Mouse (Mus musculus) forebrain, embryonic 15.5 days (tissue): ENCODE results near the gene Vps35l. TPM values are rescaled to one million over a fixed set of nuclear protein-coding genes. Genes with fewer than 3 reads are reported as not detected.

Experiments
- ATAC-seq: fragments of 200-750 bp; cut with Nextera tagmentation; replicated peaks from 2 replicates; pipeline ENCODE4 v1.8.0; 2017; ENCODE audit warnings: mild to moderate bottlenecking, moderate TSS enrichment, moderate library complexity
- H3K27ac ChIP-seq: fragments of 300-500 bp; sonication (generic); replicated peaks from 2 replicates; pipeline ENCODE4 v1.5.1; 2015; ENCODE audit warnings: mild to moderate bottlenecking, inconsistent platforms
- H3K27me3 ChIP-seq: fragments of 300-500 bp; sonication (generic); 2 replicates; pipeline ENCODE4 v1.6.1; 2015; ENCODE audit warnings: inconsistent platforms
- H3K36me3 ChIP-seq: fragments of 300-500 bp; sonication (generic); 2 replicates; pipeline ENCODE4 v1.6.1; 2015; ENCODE audit warnings: mild to moderate bottlenecking, inconsistent platforms
- H3K4me1 ChIP-seq: fragments of 300-500 bp; sonication (generic); 2 replicates; pipeline ENCODE4 v1.6.1; 2015; ENCODE audit warnings: inconsistent platforms
- H3K4me2 ChIP-seq: fragments of 300-500 bp; sonication (generic); replicated peaks from 2 replicates; pipeline ENCODE4 v1.6.1; 2015; ENCODE audit warnings: mild to moderate bottlenecking, inconsistent platforms
- H3K4me3 ChIP-seq: fragments of 300-500 bp; sonication (generic); 2 replicates; pipeline ENCODE4 v1.5.1; 2015; ENCODE audit warnings: mild to moderate bottlenecking, inconsistent platforms
- H3K9ac ChIP-seq: fragments of 300-500 bp; sonication (generic); replicated peaks from 2 replicates; pipeline ENCODE4 v1.6.1; 2015; ENCODE audit warnings: mild to moderate bottlenecking, inconsistent platforms
- H3K9me3 ChIP-seq: fragments of 300-500 bp; sonication (generic); 2 replicates; pipeline ENCODE4 v1.6.1; 2016; ENCODE audit warnings: inconsistent platforms
- WGBS: fragments of 180-500 bp; shearing (Covaris S2); methylation state at CpG from one replicate; pipeline ENCODE4 v1.1.7; 2015; ENCODE audit warnings: mixed read lengths; 5-methylcytosine and 5-hydroxymethylcytosine counted together
- polyA plus RNA-seq: library from polyadenylated mRNA; unstranded; fragments of >200 nt; fragmentation: Nextera tagmentation; extraction: Ambion mirVana; gene quantifications from 2 replicates; pipeline ENCODE4 v1.2.1, GENCODE M21; 2015

Vps35l gene
- polyA plus RNA-seq, 1 experiment from 2014 or later = 105 TPM

DNA sequence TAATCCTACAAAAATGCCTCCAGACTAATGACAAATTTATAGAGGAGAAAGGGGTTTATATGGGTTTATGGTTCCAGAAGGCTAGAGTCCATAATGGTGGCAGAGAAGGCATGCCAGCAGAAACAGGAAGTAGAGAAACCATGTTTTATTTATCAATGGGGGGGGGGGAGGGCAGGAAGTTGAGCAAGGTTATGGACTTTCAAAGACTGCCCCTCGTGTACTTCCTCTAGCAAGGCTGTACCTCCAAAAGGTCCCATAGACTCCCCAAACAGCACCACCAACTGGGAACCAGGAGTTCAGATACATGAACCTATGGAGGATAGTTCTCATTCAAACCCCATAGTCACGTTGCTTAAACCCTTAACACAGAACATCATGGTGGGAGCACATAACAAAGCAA is 125.3 kb downstream of the Vps35l start:
- H3K4me1 ChIP-seq = no peaks in the 10 kb centered on the region
- H3K27me3 ChIP-seq = no peaks in the 10 kb centered on the region
- H3K9me3 ChIP-seq = no peaks in the 10 kb centered on the region
- H3K9ac ChIP-seq = no peak overlapping the region
- WGBS = 74% methylated on average over 2 of the region's 2 CpGs
- H3K36me3 ChIP-seq = no peaks in the 10 kb centered on the region
- no peak for ATAC-seq
- H3K27ac ChIP-seq = no peak overlapping the region
- H3K4me2 ChIP-seq = no peak overlapping the region
- H3K4me3 ChIP-seq = no peak overlapping the region

- Histone ChIP-seq H3K4me1 (no peaks in the 10 kb centered on the region), H3K4me3 (no peak overlapping the region), H3K27me3 (no peaks in the 10 kb centered on the region), H3K4me2 (no peak overlapping the region), H3K9ac (no peak overlapping the region), H3K9me3 (no peaks in the 10 kb centered on the region), H3K27ac (no peak overlapping the region), H3K36me3 (no peaks in the 10 kb centered on the region)
- WGBS = 86% methylated on average over 3 of the region's 3 CpGs
- no peak for ATAC-seq
These were observed 139.5 kb downstream of the Vps35l start for GRCm38 (mm10) chr7:118879466-118880029.

- no peaks in the 10 kb centered on the region for H3K27me3 ChIP-seq
- no peaks in the 10 kb centered on the region for H3K9me3 ChIP-seq
- WGBS = 73% methylated on average over 4 of the region's 4 CpGs
- ATAC-seq = no peak
- no peak overlapping the region for H3K4me2 ChIP-seq
- H3K27ac ChIP-seq = no peak overlapping the region
- H3K4me1 ChIP-seq = peaks cover 8% of the 10 kb centered on the region
- no peaks in the 10 kb centered on the region for H3K36me3 ChIP-seq
- no peak overlapping the region for H3K9ac ChIP-seq
- H3K4me3 ChIP-seq = no peak overlapping the region
These were observed 143.9 kb downstream of the Vps35l start for GRCm38 (mm10) chr7:118883957-118884356.

DNA sequence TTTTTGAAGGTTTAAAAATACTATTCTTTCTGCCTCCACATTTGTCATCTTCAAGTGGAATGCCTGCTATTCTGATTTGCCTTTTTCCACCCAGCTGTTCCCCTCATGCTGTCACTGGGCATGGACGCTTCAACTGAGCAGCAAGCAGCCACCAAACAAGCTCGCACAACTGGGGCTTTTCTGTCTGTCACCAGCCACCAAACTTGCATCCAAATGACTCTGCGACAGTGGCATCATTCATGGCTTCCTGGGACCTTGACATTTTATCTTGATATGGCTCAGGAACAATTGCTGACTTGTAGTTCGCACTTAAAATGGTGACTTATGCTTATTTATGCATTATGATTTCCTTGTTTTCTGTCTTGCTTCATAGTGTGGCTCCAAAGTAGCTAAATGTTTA is 144.9 kb downstream of the Vps35l start:
- no peaks in the 10 kb centered on the region for H3K9me3 ChIP-seq
- no peak overlapping the region for H3K4me2 ChIP-seq
- no peak for ATAC-seq
- H3K4me3 ChIP-seq = no peak overlapping the region
- H3K36me3 ChIP-seq = no peaks in the 10 kb centered on the region
- no peak overlapping the region for H3K27ac ChIP-seq
- H3K27me3 ChIP-seq = no peaks in the 10 kb centered on the region
- 80% methylated on average over 4 of the region's 4 CpGs for WGBS
- peaks cover 12% of the 10 kb centered on the region for H3K4me1 ChIP-seq
- H3K9ac ChIP-seq = no peak overlapping the region

- Histone ChIP-seq H3K27ac (no peak overlapping the region), H3K4me2 (no peak overlapping the region), H3K36me3 (no peaks in the 10 kb centered on the region), H3K27me3 (no peaks in the 10 kb centered on the region), H3K4me3 (no peak overlapping the region), H3K9ac (no peak overlapping the region), H3K9me3 (no peaks in the 10 kb centered on the region), H3K4me1 (peaks cover 12% of the 10 kb centered on the region)
- no peak for ATAC-seq
- 26% methylated on average over 6 of the region's 6 CpGs for WGBS
These were observed 147.5 kb downstream of the Vps35l start for GRCm38 (mm10) chr7:118887303-118888055.

DNA sequence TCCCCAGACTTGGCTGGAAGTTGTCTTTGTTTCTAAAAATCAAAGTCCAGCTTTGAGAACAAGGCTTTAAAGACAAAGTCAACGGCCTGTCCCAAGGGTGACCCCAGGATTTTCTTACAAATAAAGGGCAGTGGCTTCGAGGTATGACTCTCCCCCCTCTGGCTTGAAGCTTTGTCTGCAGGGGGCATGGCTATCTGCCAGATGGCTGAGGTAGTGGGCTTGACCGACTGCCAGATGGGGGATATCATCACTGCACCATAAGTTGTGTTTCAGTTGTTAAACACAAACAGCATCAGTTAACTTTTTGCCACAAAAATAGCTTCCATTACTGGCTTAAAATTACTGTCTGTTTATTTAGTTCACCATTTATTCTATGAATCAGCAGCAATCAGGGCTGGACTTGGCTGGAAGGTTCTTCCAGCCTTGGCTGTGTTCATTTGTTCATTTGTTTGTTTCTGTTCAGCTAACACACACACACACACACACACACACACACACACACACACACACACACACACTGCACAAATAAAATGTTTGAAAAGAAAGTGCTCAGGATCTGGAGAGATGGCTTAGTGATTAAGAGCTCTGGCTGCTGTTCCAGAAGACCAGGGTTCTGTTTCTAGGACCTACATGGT is 149.1 kb downstream of the Vps35l start:
- Histone ChIP-seq H3K9ac (no peak overlapping the region), H3K36me3 (no peaks in the 10 kb centered on the region), H3K4me2 (no peak overlapping the region), H3K9me3 (no peaks in the 10 kb centered on the region), H3K27me3 (no peaks in the 10 kb centered on the region), H3K27ac (no peak overlapping the region), H3K4me1 (peaks cover 12% of the 10 kb centered on the region), H3K4me3 (no peak overlapping the region)
- no peak for ATAC-seq
- 0% methylated on average over 3 of the region's 3 CpGs for WGBS

Other genes with a start within 250 kb of the Vps35l start
- 0.75 and 0.81 TPM in 2 replicates for gene Itpripl2, start 248.3 kb upstream of the Vps35l start, polyA plus RNA-seq
- gene Coq7, start 206.9 kb upstream of the Vps35l start, polyA plus RNA-seq = 79.1 and 85.4 TPM in 2 replicates
- gene Tmc7, start 155.5 kb upstream of the Vps35l start, polyA plus RNA-seq = 7.8 TPM in 2 replicates
- gene Tmc5, start 142.9 kb upstream of the Vps35l start, polyA plus RNA-seq = 0.27 and 0.32 TPM in 2 replicates
- gene Gde1, start 34.4 kb upstream of the Vps35l start, polyA plus RNA-seq = 165 and 180 TPM in 2 replicates
- 31.7 and 33.2 TPM in 2 replicates for gene Ccp110, start 27.7 kb upstream of the Vps35l start, polyA plus RNA-seq
- gene Iqck, start 115.5 kb downstream of the Vps35l start, polyA plus RNA-seq = 2.7 and 3.4 TPM in 2 replicates
- 82.9 and 92.4 TPM in 2 replicates for gene Knop1, start 116.0 kb downstream of the Vps35l start, polyA plus RNA-seq